Mouse (Mus musculus): ENCODE results near the gene Lgals3bp.

Lgals3bp gene

GRCm38 (mm10) chr11:118420261-118420660 lies 18.4 kb upstream of the Lgals3bp start:
- DNase-seq, result no peak

GRCm38 (mm10) chr11:118418834-118419504 lies 17.1 kb upstream of the Lgals3bp start, which contains the start of gene Cant1:
TSS of gene Cant1 (minus strand) at chr11:118419086.
- DNase-seq, result peak; percentile 99

GRCm38 (mm10) chr11:118418442-118418833 lies 16.5 kb upstream of the Lgals3bp start:
- DNase-seq, result no peak

GRCm38 (mm10) chr11:118417496-118417895 lies 15.6 kb upstream of the Lgals3bp start:
- no peak for DNase-seq

GRCm38 (mm10) chr11:118416046-118416445 lies 14.2 kb upstream of the Lgals3bp start:
- DNase-seq, result no peak

- no peak for DNase-seq
Measured at GRCm38 (mm10) chr11:118415630-118416029, 13.7 kb upstream of the Lgals3bp start.

- no peak for DNase-seq
Measured at GRCm38 (mm10) chr11:118414270-118414669, 12.4 kb upstream of the Lgals3bp start.

GRCm38 (mm10) chr11:118413055-118413454 lies 11.2 kb upstream of the Lgals3bp start:
- DNase-seq, result no peak

- DNase-seq, result no peak
Measured at GRCm38 (mm10) chr11:118412601-118413000, 10.7 kb upstream of the Lgals3bp start.

- no peak for DNase-seq
Measured at GRCm38 (mm10) chr11:118411271-118411670, 9.4 kb upstream of the Lgals3bp start.

GRCm38 (mm10) chr11:118410479-118410878 lies 8.6 kb upstream of the Lgals3bp start:
- DNase-seq, result no peak

- no peak for DNase-seq
Measured at GRCm38 (mm10) chr11:118410073-118410444, 8.2 kb upstream of the Lgals3bp start.

- no peak for DNase-seq
Measured at GRCm38 (mm10) chr11:118409106-118410072, 7.5 kb upstream of the Lgals3bp start.

- peak in 1 of 2 experiments; percentile 3 for DNase-seq
Measured at GRCm38 (mm10) chr11:118408051-118408740, 6.3 kb upstream of the Lgals3bp start.

GRCm38 (mm10) chr11:118407318-118407910 lies 5.5 kb upstream of the Lgals3bp start:
- DNase-seq, result peak in 1 of 2 experiments; percentile 32

GRCm38 (mm10) chr11:118406521-118406920 lies 4.6 kb upstream of the Lgals3bp start:
- DNase-seq, result peak in 1 of 2 experiments; percentile 3

- peak in 1 of 2 experiments; percentile 3 for DNase-seq
Measured at GRCm38 (mm10) chr11:118405311-118405710, 3.4 kb upstream of the Lgals3bp start.

GRCm38 (mm10) chr11:118403951-118404899 lies 2.3 kb upstream of the Lgals3bp start:
- DNase-seq, result no peak

- no peak for DNase-seq
Measured at GRCm38 (mm10) chr11:118403183-118403582, 1.3 kb upstream of the Lgals3bp start.

- DNase-seq, result peak in 1 of 2 experiments; percentile 9
Measured at GRCm38 (mm10) chr11:118401195-118401594, 697 bp downstream of the Lgals3bp start.

- peak; percentile 30 to 52 for DNase-seq
Measured at GRCm38 (mm10) chr11:118400566-118400936, 1.3 kb downstream of the Lgals3bp start.
